Mouse (Mus musculus): ENCODE measurements around the gene Rdh16f2. TPM values are rescaled to one million over a fixed set of nuclear protein-coding genes. Genes with fewer than 3 reads are reported as not detected.
A peak's percentile ranks its signal among the peaks of the same experiment; 100 is the strongest.
"Not testable (repeated sequence)": the region's sequence is repeated elsewhere in the genome, so short reads cannot be mapped to it uniquely, and the experiment has no call there.

Gene Rdh16f2
- polyA plus RNA-seq, 1 experiment from 2014 or later: not detected

- 88% methylated on average over 1 of the region's 1 CpGs for WGBS
- no peak overlapping the region for H3K4me3 ChIP-seq (ENCODE audit: control insufficient read depth in 1 of 2, insufficient read depth in 1 of 2, low read depth in 1 of 2, low read length in 2 of 2)
- no peaks in the 10 kb centered on the region for H3K9me3 ChIP-seq (ENCODE audit: control insufficient read depth, low read length)
- H3K4me1 ChIP-seq (ENCODE audit: control insufficient read depth in 2 of 2, insufficient read depth in 2 of 2, low read length in 2 of 2): no peaks in the 10 kb centered on the region; a peak in 1 of 4 replicates
- H3K4me2 ChIP-seq (ENCODE audit: low read length): no peak overlapping the region
- no peaks in the 10 kb centered on the region for H3K36me3 ChIP-seq (ENCODE audit: control insufficient read depth, insufficient read depth, low read length)
- no peak overlapping the region for H3K27ac ChIP-seq (replicated peaks in 1 of 2; ENCODE audit: control insufficient read depth in 1 of 2, insufficient read depth in 1 of 2, low read depth in 2 of 2, low read length in 2 of 2)
- H3K9ac ChIP-seq (ENCODE audit: low read length): no peak overlapping the region
- H3K27me3 ChIP-seq (ENCODE audit: control insufficient read depth, insufficient read depth, low read length): no peaks in the 10 kb centered on the region
- no peak for ATAC-seq (ENCODE audit: insufficient number of reproducible peaks, insufficient read depth, low FRiP score, low read depth)
Measured at GRCm38 (mm10) chr10:127891481-127891880, 25.2 kb downstream of the Rdh16f2 start.

- H3K4me3 ChIP-seq (ENCODE audit: control insufficient read depth in 1 of 2, insufficient read depth in 1 of 2, low read depth in 1 of 2, low read length in 2 of 2); H3K27ac ChIP-seq (replicated peaks in 1 of 2; ENCODE audit: control insufficient read depth in 1 of 2, insufficient read depth in 1 of 2, low read depth in 2 of 2, low read length in 2 of 2); H3K4me2 ChIP-seq (ENCODE audit: low read length); H3K9ac ChIP-seq (ENCODE audit: low read length); H3K27me3 ChIP-seq (ENCODE audit: control insufficient read depth, insufficient read depth, low read length); H3K36me3 ChIP-seq (ENCODE audit: control insufficient read depth, insufficient read depth, low read length); H3K4me1 ChIP-seq (ENCODE audit: control insufficient read depth in 2 of 2, insufficient read depth in 2 of 2, low read length in 2 of 2); H3K9me3 ChIP-seq (ENCODE audit: control insufficient read depth, low read length): not testable (repeated sequence)
- 57% methylated on average over 5 of the region's 5 CpGs for WGBS
- 0 out of 2 replicates have a peak, but pooled peaks have one; percentile 13 for ATAC-seq (ENCODE audit: insufficient number of reproducible peaks, insufficient read depth, low FRiP score, low read depth)
Measured at GRCm38 (mm10) chr10:127893163-127894022, 27.1 kb downstream of the Rdh16f2 start.

GRCm38 (mm10) chr10:127896705-127897104 is 30.4 kb downstream of the Rdh16f2 start:
- no peaks in the 10 kb centered on the region for H3K27me3 ChIP-seq (ENCODE audit: control insufficient read depth, insufficient read depth, low read length)
- no peak overlapping the region for H3K27ac ChIP-seq (replicated peaks in 1 of 2; ENCODE audit: control insufficient read depth in 1 of 2, insufficient read depth in 1 of 2, low read depth in 2 of 2, low read length in 2 of 2)
- H3K36me3 ChIP-seq (ENCODE audit: control insufficient read depth, insufficient read depth, low read length): no peaks in the 10 kb centered on the region
- no peak overlapping the region for H3K4me2 ChIP-seq (ENCODE audit: low read length)
- WGBS: 46% methylated on average over 5 of the region's 5 CpGs
- H3K4me1 ChIP-seq (ENCODE audit: control insufficient read depth in 2 of 2, insufficient read depth in 2 of 2, low read length in 2 of 2): no peaks in the 10 kb centered on the region; a peak in 1 of 4 replicates
- no peaks in the 10 kb centered on the region for H3K9me3 ChIP-seq (ENCODE audit: control insufficient read depth, low read length)
- H3K4me3 ChIP-seq (ENCODE audit: control insufficient read depth in 1 of 2, insufficient read depth in 1 of 2, low read depth in 1 of 2, low read length in 2 of 2): no peak overlapping the region
- H3K9ac ChIP-seq (ENCODE audit: low read length): no peak overlapping the region
- ATAC-seq (ENCODE audit: insufficient number of reproducible peaks, insufficient read depth, low FRiP score, low read depth): no peak

GRCm38 (mm10) chr10:127897506-127897905 is 31.2 kb downstream of the Rdh16f2 start:
- Histone ChIP-seq H3K27ac (replicated peaks in 1 of 2; ENCODE audit: control insufficient read depth in 1 of 2, insufficient read depth in 1 of 2, low read depth in 2 of 2, low read length in 2 of 2) (no peak overlapping the region), H3K4me3 (ENCODE audit: control insufficient read depth in 1 of 2, insufficient read depth in 1 of 2, low read depth in 1 of 2, low read length in 2 of 2) (no peak overlapping the region), H3K9ac (ENCODE audit: low read length) (no peak overlapping the region), H3K4me1 (ENCODE audit: control insufficient read depth in 2 of 2, insufficient read depth in 2 of 2, low read length in 2 of 2) (no peaks in the 10 kb centered on the region; a peak in 1 of 4 replicates), H3K4me2 (ENCODE audit: low read length) (no peak overlapping the region), H3K27me3 (ENCODE audit: control insufficient read depth, insufficient read depth, low read length) (no peaks in the 10 kb centered on the region), H3K36me3 (ENCODE audit: control insufficient read depth, insufficient read depth, low read length) (no peaks in the 10 kb centered on the region), H3K9me3 (ENCODE audit: control insufficient read depth, low read length) (no peaks in the 10 kb centered on the region)
- ATAC-seq (ENCODE audit: insufficient number of reproducible peaks, insufficient read depth, low FRiP score, low read depth): no peak
- 86% methylated on average over 3 of the region's 3 CpGs for WGBS

- ATAC-seq (ENCODE audit: insufficient number of reproducible peaks, insufficient read depth, low FRiP score, low read depth): no peak
- Histone ChIP-seq H3K27me3 (ENCODE audit: control insufficient read depth, insufficient read depth, low read length) (no peaks in the 10 kb centered on the region), H3K4me2 (ENCODE audit: low read length) (no peak within 1 kb of the TSS), H3K4me3 (ENCODE audit: control insufficient read depth in 1 of 2, insufficient read depth in 1 of 2, low read depth in 1 of 2, low read length in 2 of 2) (no peak within 1 kb of the TSS), H3K27ac (replicated peaks in 1 of 2; ENCODE audit: control insufficient read depth in 1 of 2, insufficient read depth in 1 of 2, low read depth in 2 of 2, low read length in 2 of 2) (no peak within 1 kb of the TSS), H3K4me1 (ENCODE audit: control insufficient read depth in 2 of 2, insufficient read depth in 2 of 2, low read length in 2 of 2) (no peaks in the 10 kb centered on the region; a peak in 1 of 4 replicates), H3K9ac (ENCODE audit: low read length) (no peak within 1 kb of the TSS), H3K36me3 (ENCODE audit: control insufficient read depth, insufficient read depth, low read length) (no peaks in the 10 kb centered on the region), H3K9me3 (ENCODE audit: control insufficient read depth, low read length) (no peaks in the 10 kb centered on the region)
- WGBS: 78% methylated on average over 2 of the region's 2 CpGs
Measured at GRCm38 (mm10) chr10:127898218-127898617, 31.9 kb downstream of the Rdh16f2 start, which contains the start of gene Sdr9c7. Gene Sdr9c7 (plus strand): TSS chr10:127898518.

- Histone ChIP-seq H3K4me3 (ENCODE audit: control insufficient read depth in 1 of 2, insufficient read depth in 1 of 2, low read depth in 1 of 2, low read length in 2 of 2) (no peak overlapping the region), H3K9me3 (ENCODE audit: control insufficient read depth, low read length) (no peaks in the 10 kb centered on the region), H3K27ac (replicated peaks in 1 of 2; ENCODE audit: control insufficient read depth in 1 of 2, insufficient read depth in 1 of 2, low read depth in 2 of 2, low read length in 2 of 2) (no peak overlapping the region), H3K4me1 (ENCODE audit: control insufficient read depth in 2 of 2, insufficient read depth in 2 of 2, low read length in 2 of 2) (peaks cover 0 to under 1% of the 10 kb centered on the region in 2 experiments; a peak in 1 of 4 replicates), H3K4me2 (ENCODE audit: low read length) (no peak overlapping the region), H3K9ac (ENCODE audit: low read length) (no peak overlapping the region), H3K27me3 (ENCODE audit: control insufficient read depth, insufficient read depth, low read length) (no peaks in the 10 kb centered on the region), H3K36me3 (ENCODE audit: control insufficient read depth, insufficient read depth, low read length) (no peaks in the 10 kb centered on the region)
- WGBS: 62% methylated on average over 5 of the region's 5 CpGs
- ATAC-seq (ENCODE audit: insufficient number of reproducible peaks, insufficient read depth, low FRiP score, low read depth): no peak
Measured at GRCm38 (mm10) chr10:127899783-127900182, 33.5 kb downstream of the Rdh16f2 start.

- H3K4me3 ChIP-seq (ENCODE audit: control insufficient read depth in 1 of 2, insufficient read depth in 1 of 2, low read depth in 1 of 2, low read length in 2 of 2): no peak overlapping the region
- H3K4me1 ChIP-seq (ENCODE audit: control insufficient read depth in 2 of 2, insufficient read depth in 2 of 2, low read length in 2 of 2): peaks cover 0 to 4% of the 10 kb centered on the region in 2 experiments; a peak in 1 of 4 replicates
- no peak for ATAC-seq (ENCODE audit: insufficient number of reproducible peaks, insufficient read depth, low FRiP score, low read depth)
- H3K36me3 ChIP-seq (ENCODE audit: control insufficient read depth, insufficient read depth, low read length): no peaks in the 10 kb centered on the region
- H3K4me2 ChIP-seq (ENCODE audit: low read length): no peak overlapping the region
- H3K9ac ChIP-seq (ENCODE audit: low read length): no peak overlapping the region
- 69% methylated on average over 4 of the region's 4 CpGs for WGBS
- H3K27me3 ChIP-seq (ENCODE audit: control insufficient read depth, insufficient read depth, low read length): no peaks in the 10 kb centered on the region
- no peak overlapping the region for H3K27ac ChIP-seq (replicated peaks in 1 of 2; ENCODE audit: control insufficient read depth in 1 of 2, insufficient read depth in 1 of 2, low read depth in 2 of 2, low read length in 2 of 2)
- H3K9me3 ChIP-seq (ENCODE audit: control insufficient read depth, low read length): no peaks in the 10 kb centered on the region
Measured at GRCm38 (mm10) chr10:127901751-127902150, 35.5 kb downstream of the Rdh16f2 start.
